Mouse (Mus musculus): Measurements from ENCODE around the gene Slc44a5.

Gene Slc44a5

DNA sequence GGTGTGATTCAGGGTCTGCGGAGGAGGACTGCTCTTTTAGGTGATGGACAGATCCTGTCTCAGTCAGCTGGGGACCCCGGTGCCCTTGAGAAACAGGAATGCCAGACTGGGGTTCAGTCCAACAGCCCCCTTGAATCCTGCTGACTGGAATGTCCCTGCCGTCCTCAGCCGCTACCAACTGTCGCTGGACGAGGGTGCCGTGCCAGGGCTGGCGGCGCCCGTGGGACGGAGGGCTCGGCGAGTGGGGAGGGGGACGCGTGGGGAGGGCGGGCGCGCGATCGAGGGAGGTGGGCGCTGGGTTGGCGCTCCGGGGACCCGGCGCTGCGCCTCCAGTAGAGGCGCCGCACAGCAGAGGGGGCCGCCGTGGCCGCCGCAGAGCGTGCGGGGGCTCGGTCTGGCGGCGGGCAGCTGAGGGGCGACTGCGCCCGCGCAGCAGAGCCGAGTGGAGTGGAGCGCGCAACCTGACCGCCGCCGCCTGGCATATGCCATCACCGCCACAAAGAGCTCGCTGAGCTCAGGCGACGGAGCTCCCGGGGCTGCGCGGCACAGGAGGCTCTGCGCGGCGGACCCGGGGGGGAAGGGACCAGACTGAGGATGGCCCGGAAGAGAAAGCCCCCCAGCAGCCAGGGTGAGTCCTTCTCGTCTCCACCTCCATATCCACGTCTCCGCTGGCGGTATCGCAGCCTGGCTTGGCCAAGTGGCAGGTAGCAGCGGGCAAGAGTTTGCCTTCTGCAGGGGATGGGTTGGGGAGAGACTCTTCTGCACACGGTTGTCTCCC, at the start of gene Slc44a5:
Gene Slc44a5, plus strand, starts transcription at position 266 of the 778 bp plus-strand sequence.
- no peak for DNase-seq (ENCODE audit: low read depth)

DNA sequence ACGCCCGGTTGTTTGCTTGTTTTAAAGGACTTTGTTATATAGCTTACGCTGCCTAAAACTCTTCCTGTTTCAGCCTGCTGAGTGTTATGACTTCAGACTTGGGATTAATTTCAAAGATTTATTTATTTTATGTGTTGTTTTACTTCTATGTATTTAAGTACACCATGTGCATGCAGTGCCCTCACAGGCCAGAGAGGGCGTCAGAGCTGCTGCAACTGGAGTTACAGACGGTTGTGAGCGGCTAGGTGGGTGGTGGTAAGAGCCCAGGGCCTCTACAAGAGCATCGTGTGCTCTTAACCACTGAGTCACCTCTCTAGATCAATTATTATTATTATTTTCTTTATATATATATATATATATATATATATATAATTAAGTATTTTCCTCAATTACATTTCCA, 46.9 kb upstream of the Slc44a5 start:
- DNase-seq (ENCODE audit: low read depth): peak; percentile 18

DNA sequence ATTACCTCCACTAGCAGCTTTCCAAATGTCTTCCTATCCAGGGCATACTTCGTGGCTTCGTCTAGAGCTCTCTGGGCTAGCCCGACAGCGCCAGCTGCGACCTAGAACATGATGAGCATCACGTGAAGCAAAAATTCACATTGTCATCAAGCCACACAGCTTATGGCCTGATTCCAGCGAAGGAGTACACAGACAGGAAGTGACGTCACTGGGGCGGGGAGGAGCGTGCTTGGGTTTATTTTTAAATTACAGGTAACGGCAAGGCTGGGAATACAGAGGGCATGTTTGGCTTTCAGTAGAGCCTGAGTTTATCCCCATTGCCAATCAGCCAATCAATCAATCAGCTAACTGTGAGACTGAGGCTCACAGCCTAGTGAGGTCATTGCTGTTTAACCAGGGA, 43.7 kb upstream of the Slc44a5 start:
- DNase-seq (ENCODE audit: low read depth): peak; percentile 51

DNA sequence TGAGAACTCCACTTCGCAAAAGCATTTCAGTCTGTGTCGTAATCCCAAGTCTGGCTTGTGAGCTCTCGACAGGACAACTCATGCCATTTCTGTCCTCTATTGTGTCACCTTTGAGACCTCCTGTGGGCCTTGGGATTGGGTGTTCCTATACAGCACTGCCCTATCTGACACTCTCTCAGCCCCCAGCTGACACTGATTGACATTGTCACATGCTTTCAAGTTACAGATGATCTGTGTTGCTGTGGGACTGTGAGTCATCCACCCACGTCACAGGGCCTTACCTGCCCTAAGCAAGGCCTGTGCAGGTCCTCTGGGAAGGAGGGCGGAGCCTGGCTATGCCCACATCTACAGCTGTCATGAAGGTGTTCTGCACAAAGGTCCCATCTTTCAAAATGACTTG, 40.8 kb upstream of the Slc44a5 start:
- DNase-seq (ENCODE audit: low read depth): no peak

DNA sequence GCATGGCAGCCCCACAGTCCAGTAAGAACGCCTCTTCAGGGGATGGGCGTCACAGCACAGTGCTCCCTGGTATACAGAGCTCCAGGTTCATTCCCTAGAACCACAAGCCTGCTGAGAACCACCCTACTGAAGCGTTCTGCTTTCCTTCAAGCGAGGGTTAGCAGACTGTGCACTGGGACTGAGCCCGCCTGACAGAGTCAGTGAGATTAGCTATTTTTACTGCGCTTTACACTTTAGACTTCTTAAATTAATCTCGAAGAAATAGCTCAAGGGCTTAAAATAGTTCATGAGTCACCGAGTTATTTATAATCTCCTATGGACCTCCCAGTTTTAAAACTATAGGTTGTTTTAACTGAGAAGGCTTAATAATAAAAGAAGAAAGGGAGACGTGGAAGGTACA, 37.4 kb upstream of the Slc44a5 start:
- no peak for DNase-seq (ENCODE audit: low read depth)

DNA sequence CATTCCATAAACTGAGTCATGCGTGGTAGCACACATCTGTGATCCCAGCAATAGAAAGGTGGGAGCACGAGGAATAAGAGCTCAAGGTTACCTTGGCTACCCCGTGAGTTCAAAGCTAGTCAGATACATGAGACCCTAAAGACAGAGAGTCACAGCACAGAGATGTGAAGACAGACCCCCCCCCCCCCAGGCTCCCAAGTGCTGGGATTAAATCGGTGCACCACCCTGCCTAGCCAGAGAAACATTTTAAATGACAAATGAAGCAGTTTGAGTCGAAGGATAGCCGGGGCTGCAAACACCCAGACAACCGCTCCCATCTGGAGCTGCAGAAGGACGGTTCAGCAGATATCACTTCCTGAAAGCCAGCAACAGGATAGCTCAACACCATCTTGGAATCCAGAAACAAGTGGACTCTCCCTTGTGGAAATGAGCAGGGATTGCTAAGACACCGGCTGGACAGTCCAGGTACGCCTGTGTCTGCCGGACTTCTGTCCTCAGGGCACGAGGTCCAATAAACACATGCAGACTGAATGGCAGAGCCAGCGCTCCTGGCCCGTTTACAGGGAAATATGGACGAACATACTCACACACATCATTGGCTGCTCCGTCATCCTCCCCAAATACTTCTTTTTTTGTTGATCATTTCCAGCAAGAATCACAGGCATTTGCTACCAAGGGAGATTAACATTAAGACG, 36.0 kb upstream of the Slc44a5 start:
- no peak for DNase-seq (ENCODE audit: low read depth)

DNA sequence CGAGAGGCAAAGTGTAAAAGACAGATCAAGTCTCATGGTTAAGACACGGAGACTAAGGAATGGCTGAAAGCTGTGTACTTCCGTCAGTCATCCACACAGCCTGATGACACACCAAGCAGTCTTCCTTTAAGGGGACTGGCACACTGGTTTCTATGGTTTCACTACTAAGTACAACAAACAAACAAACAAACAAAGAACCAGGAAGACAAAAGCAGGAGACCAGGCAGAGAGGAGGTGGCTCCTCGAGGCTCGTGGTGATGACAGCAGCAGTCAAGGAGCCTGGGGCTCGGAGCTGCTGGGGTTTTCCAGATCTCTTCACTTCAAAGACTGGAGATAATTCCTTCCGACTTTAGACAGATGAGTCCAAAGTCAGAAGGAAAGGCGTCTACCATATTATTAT, 33.2 kb upstream of the Slc44a5 start:
- no peak for DNase-seq (ENCODE audit: low read depth)

DNA sequence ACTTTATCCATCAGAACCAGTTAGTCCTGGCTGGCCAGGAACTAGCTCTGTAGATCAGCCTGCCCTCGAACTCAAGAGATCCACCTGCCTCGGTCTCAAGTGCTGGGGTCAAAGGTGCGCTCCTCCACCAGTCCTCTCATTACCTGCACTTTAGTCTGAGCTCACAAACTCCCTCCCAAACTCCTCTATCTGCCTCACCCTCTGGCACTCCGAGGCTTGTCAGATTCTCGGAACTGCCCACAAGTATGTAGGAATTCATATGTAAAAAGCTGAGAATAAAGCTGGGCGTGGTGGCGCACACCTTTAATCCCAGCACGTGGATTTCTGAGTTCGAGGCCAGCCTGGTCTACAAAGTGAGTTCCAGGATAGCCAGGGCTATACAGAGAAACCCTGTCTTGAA, 32.8 kb upstream of the Slc44a5 start:
- DNase-seq (ENCODE audit: low read depth): no peak

DNA sequence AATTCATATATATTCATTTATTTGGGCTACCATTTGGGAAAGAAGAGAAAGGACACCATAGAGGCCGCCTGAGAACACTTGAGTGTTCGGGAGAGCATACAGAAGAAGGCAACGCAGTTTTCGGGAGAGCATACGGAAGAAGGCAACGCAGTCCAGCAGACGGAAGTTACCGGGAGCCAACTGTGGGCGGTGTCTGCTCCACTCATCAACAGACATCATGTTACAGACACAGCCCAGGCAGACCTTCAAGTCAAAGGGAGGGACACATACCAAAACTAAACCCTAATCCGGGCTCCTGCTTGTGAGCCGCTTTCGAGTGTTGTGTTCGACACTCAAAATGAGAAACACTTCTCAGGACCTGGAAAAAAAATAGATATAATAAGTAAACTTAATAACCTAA, 31.6 kb upstream of the Slc44a5 start:
- DNase-seq (ENCODE audit: low read depth): no peak

DNA sequence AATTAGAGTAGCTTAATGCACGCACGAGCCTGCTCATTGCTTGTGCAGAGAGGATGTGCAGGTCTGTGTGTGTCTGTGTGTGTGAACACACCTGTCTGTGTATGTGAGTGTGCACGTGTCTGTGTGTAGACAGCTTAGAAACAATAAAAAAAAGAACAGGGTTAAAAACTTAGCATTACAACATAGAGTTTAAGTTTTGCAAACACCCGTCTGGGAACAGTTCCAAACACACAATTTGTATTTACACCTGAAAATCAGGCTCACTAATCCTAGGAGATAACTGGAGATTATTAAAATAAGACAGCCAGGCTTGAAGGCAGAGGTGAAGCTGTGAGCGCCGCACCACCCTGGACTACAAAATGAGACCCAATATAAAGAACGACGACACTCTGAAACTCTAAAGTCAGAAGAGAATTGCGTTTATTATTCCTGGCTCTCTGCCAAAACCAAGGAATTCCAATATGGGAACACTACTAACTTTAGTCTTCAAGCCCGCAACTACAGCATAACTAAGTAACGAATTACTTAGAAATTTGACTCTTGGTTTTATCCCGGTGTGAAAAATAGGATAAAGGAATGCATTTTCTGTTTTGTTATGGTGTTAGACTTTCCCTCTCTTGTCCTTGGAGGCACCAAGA, 30.1 kb upstream of the Slc44a5 start:
- peak; percentile 43 for DNase-seq (ENCODE audit: low read depth)

DNA sequence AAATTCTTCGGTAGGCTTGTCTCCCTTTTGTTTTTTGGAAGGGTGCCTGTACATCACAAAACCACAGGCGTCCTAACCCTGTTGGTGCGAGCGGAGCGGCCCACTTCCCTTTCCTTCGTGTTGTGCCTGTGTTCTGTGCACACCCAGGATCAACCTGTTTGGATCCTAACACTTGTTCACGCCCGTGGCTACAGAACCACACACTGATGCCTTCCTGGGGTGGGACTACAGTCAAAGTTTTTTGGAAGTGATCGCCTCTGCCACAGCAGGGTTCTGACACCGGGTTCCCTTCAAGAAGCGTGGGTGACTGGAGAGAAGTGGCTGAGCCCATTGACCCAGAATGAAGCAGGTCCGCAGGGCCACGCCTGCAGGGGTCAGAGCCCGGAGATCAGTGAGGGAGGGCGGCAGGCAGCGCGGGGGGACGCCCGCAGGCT, 29.3 kb upstream of the Slc44a5 start:
- DNase-seq (ENCODE audit: low read depth): no peak

DNA sequence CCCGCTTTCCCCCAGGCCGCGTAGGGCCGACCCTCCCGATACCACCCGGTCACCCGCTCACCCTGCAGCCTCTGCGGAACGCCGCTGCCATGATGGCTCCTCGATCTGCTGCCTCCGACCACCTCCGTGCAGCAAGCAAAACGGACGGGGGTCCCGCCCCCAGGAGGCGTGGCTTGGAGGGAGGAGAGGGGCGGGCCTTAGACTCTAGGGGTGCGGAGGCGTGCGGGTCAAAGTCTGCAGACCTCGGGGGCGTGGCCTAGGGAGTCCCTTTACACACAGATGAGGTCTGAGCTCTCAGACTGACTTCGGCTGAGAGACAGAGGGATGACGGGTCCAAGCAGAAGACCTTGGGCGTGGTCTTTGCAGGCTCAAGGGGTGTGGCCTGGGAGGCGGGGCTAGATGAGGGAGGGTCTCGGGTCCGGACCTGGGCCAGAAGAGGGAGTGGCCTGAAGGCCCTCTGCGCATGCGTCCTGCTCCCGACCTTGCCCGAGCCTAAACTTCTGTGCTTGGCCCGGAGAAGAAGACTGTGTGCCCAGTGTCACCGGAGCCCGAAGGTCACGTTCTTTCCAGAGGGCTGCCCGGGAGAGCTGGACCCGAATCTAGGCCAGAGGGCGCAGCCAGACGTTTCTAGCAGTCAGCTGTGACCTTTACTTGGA, 28.8 kb upstream of the Slc44a5 start, which contains the start of gene Acadm:
Gene Acadm, minus strand, starts transcription at position 298 of the 656 bp plus-strand sequence.
- peak; percentile 100 for DNase-seq (ENCODE audit: low read depth)

DNA sequence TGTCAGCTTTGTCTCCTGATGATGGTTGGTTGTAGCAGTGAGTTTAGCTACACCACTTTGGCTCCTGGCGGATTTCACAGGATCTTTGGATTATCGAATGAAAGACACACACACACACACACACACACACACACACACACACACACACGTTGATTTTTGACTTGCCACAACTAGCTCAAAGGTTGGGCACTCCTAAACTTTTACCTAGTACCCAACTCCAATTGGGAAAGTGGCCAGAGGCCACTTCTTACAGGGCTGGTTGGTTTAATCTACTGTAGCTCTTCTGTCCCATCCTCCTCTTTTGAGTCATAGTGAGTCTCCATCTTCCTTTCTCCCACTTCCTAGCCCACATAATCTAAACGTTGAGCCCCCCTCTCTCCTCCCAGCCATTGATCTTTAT, 26.0 kb upstream of the Slc44a5 start:
- DNase-seq (ENCODE audit: low read depth): no peak

DNA sequence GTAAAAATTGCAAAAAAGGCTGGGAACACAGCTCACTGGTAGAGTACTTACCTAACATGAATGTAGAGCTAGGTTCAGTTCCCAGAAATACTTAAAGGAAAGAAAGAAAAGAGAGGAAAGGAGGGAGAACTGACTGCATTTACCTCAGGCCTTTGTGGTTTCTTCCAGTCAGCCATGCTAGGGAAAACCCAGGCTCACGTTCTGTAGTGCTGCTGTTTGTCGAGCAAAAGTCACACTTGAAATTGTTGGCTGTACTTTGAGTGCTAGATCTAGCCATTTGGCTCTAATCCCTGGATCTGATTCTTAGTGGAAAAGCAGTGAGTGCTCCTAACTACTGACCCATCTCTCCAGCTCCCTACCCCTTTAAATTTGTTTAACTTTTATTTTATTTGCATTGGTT, 25.1 kb upstream of the Slc44a5 start:
- no peak for DNase-seq (ENCODE audit: low read depth)

DNA sequence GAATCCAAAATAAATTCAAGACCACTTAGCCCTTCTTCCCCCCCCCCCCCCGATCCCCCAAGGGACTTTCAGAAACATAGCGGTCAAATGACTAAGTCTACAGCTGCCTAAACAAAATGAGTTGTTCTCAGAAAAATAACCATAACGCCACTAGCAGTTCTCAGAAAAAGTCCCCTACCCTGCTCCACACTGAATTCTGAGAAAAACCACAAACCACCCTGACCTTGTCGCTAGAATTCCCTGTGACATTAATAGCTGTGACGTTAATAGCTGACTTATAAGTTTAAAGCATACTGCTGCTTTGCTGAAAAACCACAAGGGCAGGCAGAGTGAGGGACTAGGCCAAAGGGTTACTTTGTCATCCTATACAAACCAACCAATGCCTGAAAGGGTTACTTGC, 15.3 kb upstream of the Slc44a5 start:
- peak; percentile 57 for DNase-seq (ENCODE audit: low read depth)

DNA sequence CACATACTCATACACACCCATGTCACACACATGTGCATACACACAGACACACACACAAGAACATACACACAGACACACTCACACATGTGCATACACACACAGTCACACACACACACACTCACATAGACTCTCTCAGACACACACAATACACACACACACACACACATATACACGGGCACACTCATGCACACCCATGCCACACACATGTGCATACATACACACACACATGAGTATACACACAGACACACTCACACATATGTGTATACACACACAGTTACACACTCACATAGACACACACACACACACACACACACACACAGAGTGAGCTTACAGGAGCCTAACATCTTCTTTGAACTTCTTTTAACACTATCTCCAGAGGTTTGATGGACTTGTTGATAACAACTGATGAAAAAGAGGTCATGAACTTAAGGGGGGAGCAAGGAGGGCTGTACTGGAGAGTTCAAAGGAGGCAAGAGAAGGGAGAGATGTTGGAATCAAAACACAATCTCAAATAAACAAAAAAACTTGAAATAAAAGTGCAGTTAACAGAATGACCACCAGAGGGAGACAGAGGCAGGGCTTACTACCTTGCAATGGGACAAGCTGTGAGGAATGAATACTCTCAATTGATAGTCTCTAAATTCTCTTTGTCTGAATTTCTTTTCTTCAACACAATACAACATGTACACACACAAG, 14.1 kb upstream of the Slc44a5 start:
- DNase-seq (ENCODE audit: low read depth): peak; percentile 61

DNA sequence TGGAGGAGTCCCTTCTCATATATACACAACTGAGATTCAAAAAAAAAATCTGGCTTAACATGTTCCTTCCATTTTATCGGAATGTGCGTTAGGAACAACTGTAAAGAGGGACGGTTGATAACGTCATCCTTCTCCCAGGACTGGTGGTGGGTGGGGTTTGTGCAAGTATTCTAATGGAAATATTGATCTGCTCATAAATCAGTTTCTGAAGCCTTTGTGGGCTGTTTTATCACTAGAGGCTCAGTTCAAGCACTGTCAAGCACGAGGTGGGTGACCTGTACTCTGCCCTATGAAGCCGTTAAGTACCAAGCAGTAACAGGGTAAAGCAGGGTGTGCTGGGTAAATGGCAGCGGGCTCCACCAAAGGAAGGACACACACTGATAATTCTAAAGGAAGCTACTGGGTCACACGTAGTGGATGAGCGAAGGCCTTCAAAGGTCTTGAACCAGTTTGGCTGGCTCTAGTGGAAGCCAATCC, 13.5 kb upstream of the Slc44a5 start:
- no peak for DNase-seq (ENCODE audit: low read depth)

DNA sequence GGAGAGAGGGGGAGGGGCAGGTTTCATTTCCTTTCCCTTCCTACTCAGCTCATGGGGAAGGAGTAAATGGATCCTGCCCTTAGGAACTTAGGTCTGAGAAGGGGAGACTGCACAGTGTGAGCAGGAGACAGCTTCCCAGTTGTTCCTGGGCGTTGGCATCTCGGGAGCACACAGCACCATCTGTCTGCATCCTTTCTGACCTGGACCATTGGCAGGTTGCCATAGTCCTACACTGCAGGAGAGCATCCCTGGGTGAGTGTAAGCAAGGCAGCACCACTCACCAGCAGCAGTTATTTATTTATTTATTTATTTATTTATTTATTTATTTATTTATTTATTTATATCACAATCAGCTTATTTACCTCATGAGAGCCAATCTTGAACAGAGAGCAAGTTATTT, 12.4 kb upstream of the Slc44a5 start:
- no peak for DNase-seq (ENCODE audit: low read depth)

DNA sequence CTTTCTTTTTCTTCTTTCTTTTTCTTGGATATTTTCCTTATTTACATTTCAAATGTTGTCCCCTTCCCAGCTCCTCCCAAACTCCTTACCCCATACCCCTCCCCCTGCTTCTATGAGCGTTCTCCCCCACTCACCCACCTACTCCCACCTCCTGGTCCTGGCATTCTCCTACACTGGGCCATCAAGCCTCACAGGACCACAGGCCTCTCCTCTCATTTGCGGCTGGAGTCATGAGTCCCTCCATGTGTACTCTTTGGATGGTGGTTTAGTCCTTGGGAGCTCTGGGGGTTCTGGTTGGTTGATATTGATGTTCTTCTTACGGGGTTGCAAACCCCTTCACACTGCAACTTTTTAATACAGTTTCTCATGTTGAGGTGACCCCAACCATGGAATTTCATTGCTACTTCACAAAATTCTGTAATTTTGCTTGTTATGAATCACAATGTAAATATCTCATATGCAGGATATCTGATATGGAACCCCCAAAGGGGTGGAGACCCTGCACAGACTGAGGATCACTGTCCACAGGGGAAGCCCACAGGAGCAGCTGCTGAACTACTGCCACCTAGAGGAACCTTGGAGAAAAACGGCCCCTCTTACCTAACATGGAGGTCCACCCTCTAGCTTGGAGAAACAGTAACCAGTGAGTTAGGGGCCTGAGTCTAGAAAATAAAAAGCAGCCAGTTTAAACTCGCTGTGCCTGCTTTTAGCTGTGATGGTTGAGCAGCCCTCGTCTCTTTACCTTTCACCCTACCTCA, 11.4 kb upstream of the Slc44a5 start:
- peak; percentile 51 for DNase-seq (ENCODE audit: low read depth)

DNA sequence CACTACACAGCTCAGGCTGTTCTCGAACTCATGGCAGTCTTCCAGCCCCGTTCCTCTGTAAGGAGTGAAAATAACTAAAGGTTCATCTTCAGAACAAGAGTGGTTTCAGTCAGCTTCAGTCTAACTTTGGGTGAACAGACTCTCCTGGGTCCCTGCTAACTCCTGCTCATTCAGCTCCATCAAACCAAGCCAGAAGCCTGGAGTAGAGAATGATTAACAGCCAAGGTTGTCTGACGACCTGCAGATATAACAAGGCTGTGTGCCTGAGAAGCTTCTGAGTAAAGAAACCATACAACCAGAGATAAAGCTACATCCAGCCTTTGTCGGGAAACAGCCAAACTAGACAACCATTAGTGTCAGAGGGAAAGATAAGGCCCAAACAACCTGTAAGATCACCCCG, 5.8 kb upstream of the Slc44a5 start:
- DNase-seq (ENCODE audit: low read depth): no peak

DNA sequence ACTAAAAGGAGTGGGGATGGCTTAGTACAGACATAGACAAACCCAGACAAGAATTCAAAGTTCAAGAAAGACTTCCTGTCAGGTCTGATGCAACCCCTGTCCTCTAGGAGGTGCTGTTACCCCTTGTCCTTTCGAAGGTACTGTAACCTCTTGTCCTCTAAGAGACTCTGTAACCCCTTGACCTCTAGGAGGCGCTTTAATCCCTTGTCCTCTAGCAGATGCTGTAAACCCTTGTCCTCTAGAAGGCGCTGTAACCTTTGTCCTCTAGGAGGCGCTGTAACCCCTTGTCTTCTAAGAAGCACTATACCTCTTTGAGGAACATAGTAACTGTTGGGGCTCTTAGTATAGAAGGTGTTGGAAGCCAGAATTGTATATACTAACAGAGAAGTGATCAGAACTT, 4.7 kb upstream of the Slc44a5 start:
- peak; percentile 84 for DNase-seq (ENCODE audit: low read depth)

Data from 416B (cell line).